Mouse (Mus musculus) MEL (cell line): ENCODE data around the gene Gm45623.

Experiments
- CTCF ChIP-seq, 3 experiments: IDR thresholded peaks in 2 of 3; conservative IDR thresholded peaks in 1 of 3; 2 replicates each; pipeline ENCODE4 v1.5.1; 2011 to 2012; ENCODE audit warnings: low read length in 3 of 3, low read depth in 2 of 3, mild to moderate bottlenecking in 2 of 3, improper control_type of control experiment in 1 of 3, inconsistent platforms in 1 of 3, mixed read lengths in 1 of 3, moderate library complexity in 1 of 3; ENCODE audit not compliant: control insufficient read depth in 1 of 3, insufficient read depth in 1 of 3, poor library complexity in 1 of 3, severe bottlenecking in 1 of 3
- GABPA ChIP-seq: IDR thresholded peaks from 2 replicates; pipeline ENCODE4 v1.6.1; 2012; ENCODE audit warnings: low read depth, mild to moderate bottlenecking, inconsistent platforms, low read length, improper control_type of control experiment, moderate library complexity
- GATA1 ChIP-seq: IDR thresholded peaks from 2 replicates; pipeline ENCODE4 v1.6.1; 2011; ENCODE audit warnings: low read depth, low read length, improper control_type of control experiment
- MAFK ChIP-seq: IDR thresholded peaks from 2 replicates; pipeline ENCODE4 v1.6.1; 2011; ENCODE audit warnings: low read depth, mild to moderate bottlenecking, low read length, improper control_type of control experiment, borderline replicate concordance
- MEF2A ChIP-seq: IDR thresholded peaks from 2 replicates; pipeline ENCODE4 v1.6.1; 2014; ENCODE audit warnings: low read depth, mild to moderate bottlenecking, inconsistent platforms, low read length, improper control_type of control experiment; ENCODE audit not compliant: poor library complexity, insufficient replicate concordance, severe bottlenecking; ENCODE audit errors: extremely low read depth
- NRF1 ChIP-seq: IDR thresholded peaks from 2 replicates; pipeline ENCODE4 v1.6.1; 2014; ENCODE audit warnings: low read depth, mild to moderate bottlenecking, inconsistent platforms, low read length, improper control_type of control experiment, moderate library complexity; ENCODE audit not compliant: poor library complexity, insufficient read depth, severe bottlenecking
- USF2 ChIP-seq, 2 experiments: IDR thresholded peaks; 2 replicates each; pipeline ENCODE4 v1.6.1; 2011 to 2012; ENCODE audit warnings: improper control_type of control experiment in 2 of 2, low read length in 2 of 2, borderline replicate concordance in 1 of 2, inconsistent platforms in 1 of 2, low read depth in 1 of 2, mild to moderate bottlenecking in 1 of 2; ENCODE audit not compliant: insufficient read depth in 1 of 2

DNA sequence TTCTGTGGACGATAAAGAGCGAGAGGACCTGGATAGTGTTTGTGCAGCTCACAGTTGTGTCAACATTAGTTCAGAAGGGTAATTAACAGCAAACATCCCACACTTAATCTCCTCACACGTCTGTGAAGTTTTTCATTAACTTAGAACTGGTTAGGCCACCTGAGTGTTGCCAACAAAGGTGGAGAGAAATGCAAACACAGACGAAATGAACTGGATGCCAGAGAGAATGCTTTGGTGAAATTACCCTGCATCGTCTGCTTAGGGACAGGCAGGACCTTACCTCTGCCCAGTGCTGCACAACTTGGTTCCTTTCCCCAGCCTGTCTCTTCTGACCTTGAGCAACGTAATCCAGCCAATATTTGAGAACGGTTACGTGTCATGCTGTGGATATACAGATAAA, 6.1 kb downstream of the Gm45623 start:
- no peak for TF ChIP-seq GABPA
- no peak for TF ChIP-seq MEF2A
- no peak for TF ChIP-seq NRF1
- no peak for TF ChIP-seq MAFK
- TF ChIP-seq CTCF (IDR thresholded peaks at IDR 0.05 in 2 of 3, conservative IDR thresholded peaks at IDR 0.05 in 1 of 3; ENCODE audit: control insufficient read depth in 1 of 3, insufficient read depth in 1 of 3, low read depth in 2 of 3, low read length in 3 of 3, poor library complexity in 1 of 3, severe bottlenecking in 1 of 3), result no peak
- TF ChIP-seq USF2 (IDR thresholded peaks at IDR 0.05; ENCODE audit: borderline replicate concordance in 1 of 2, insufficient read depth in 1 of 2, low read depth in 1 of 2, low read length in 2 of 2), result no peak
- no peak for TF ChIP-seq GATA1
